Mouse (Mus musculus) left cerebral cortex, adult 6 months (tissue): ENCODE data around the gene Tex101. TPM values are rescaled to one million over a fixed set of nuclear protein-coding genes. Genes with fewer than 3 reads are reported as not detected.

ENCODE experiments used
- long read RNA-seq, 2 experiments: library from polyadenylated mRNA; unstranded; transcript quantifications; one replicate each; pipeline ENCODE4 v2.0.0; 2019 to 2020
- polyA plus RNA-seq: library from polyadenylated mRNA; unstranded; fragments of <200 nt; fragmentation: Nextera tagmentation; gene quantifications from 2 replicates; pipeline ENCODE4 v1.2.3, GENCODE M21; 2021

The Tex101 gene
- not detected in 2 replicates for polyA plus RNA-seq
- long read RNA-seq, experiment 1 = 0 reads
- long read RNA-seq, experiment 2 = 0 reads

DNA sequence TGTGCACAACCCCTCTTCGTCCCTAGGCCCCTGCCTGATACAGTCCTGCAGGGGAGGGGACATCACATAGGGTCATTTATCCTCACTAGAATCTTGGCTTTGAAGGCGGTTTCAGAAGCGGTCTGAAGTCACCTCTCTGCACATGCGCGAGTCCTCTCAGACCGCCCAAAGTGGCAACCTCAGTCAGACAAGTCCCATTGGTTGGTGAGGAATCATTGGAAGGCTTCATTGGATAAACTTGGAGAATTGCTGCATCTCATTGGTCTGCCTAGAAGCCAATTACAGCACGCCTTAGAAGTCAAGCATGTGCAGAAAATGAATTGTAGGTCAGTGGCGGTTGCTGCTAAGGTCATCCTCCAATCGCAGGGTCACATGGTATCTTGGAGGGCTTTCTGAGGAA lies at the start of gene Tex101:
Gene Tex101 (minus strand): TSS at position 101 of the 400 bp plus-strand sequence.

DNA sequence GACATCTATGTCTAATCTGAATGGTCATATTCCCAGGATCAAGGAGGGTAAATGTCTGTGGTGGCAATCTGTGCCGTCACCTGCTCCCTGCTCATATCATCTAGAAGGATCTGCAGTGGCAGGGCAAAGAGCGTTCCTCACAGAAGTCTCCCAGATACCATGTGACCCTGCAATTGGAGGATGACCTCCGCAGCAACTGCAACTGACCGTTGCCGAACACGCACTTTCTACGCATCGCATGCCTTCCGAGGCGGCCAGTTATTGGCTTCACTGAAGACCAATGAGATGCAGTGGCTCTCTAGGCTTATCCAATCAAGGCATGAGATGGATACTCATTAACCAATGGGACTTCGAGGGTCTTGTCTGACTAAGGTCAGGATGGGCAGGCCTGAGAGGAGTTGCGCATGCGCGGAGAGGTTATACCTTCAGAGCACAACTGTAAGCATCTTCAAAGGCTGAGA lies 32.4 kb upstream of the Tex101 start, which contains the start of gene BC049730:
Gene BC049730 (plus strand): TSS at position 411 of the 461 bp plus-strand sequence.

DNA sequence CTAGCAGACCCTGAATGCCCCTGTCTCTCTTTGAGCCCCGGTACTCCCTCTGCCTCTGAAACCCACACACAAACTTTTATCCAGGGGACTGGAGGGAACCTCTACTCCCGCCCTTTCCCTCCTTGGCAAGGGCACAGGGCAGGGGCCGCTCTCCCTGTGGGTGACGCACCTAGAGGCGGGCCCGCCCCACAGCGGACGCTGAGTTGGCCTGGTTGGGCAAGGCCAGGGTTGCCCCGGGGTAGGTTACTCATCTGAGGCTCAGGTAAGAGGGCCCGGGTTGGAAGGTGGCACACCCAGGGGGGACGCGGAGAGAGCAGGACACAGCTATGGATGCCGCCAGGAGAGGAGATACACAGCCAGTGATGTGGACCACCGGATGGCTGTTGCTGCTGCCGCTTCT lies 40.2 kb downstream of the Tex101 start, which contains the start of gene Lypd3:
Gene Lypd3 (plus strand): TSS at position 287 of the 400 bp plus-strand sequence.

Other genes with a start within 250 kb of the Tex101 start
- 0.33 and 0.49 TPM in 2 replicates for gene Irgc1, start 224.4 kb downstream of the Tex101 start, polyA plus RNA-seq
- gene Plaur, start 214.2 kb downstream of the Tex101 start, polyA plus RNA-seq = 3.0 and 3.1 TPM in 2 replicates
- 6.4 and 35.9 TPM in 2 replicates for gene Cadm4, start 194.7 kb downstream of the Tex101 start, polyA plus RNA-seq
- 108 and 111 TPM in 2 replicates for gene Zfp428, start 169.7 kb downstream of the Tex101 start, polyA plus RNA-seq
- gene AC161166.1, start 164.2 kb downstream of the Tex101 start, polyA plus RNA-seq = not detected in 2 replicates
- gene Irgq, start 146.0 kb downstream of the Tex101 start, polyA plus RNA-seq = 11.2 and 13.6 TPM in 2 replicates
- gene Pinlyp, start 130.6 kb downstream of the Tex101 start, polyA plus RNA-seq = not detected in 2 replicates
- 24.9 and 25.5 TPM in 2 replicates for gene Xrcc1, start 130.4 kb downstream of the Tex101 start, polyA plus RNA-seq
- 30.8 and 34.3 TPM in 2 replicates for gene Ethe1, start 89.1 kb downstream of the Tex101 start, polyA plus RNA-seq
- gene Zfp575, start 89.0 kb downstream of the Tex101 start, polyA plus RNA-seq = 8.4 and 13.6 TPM in 2 replicates
- gene Phldb3, start 65.9 kb downstream of the Tex101 start, polyA plus RNA-seq = not detected in 2 replicates
- gene Lypd3, start 40.1 kb downstream of the Tex101 start, polyA plus RNA-seq = not detected in 2 replicates
- not detected in 2 replicates for gene BC049730, start 32.6 kb upstream of the Tex101 start, polyA plus RNA-seq
- not detected in 2 replicates for gene Gm4763, start 50.2 kb upstream of the Tex101 start, polyA plus RNA-seq
- gene Cd177, start 83.6 kb upstream of the Tex101 start, polyA plus RNA-seq = not detected in 2 replicates
- gene Ceacam10, start 100.5 kb upstream of the Tex101 start, polyA plus RNA-seq = 0.28 TPM in 1 of 2 replicates, not detected in the other
- gene Gm9844, start 185.5 kb upstream of the Tex101 start, polyA plus RNA-seq = 4.5 and 8.1 TPM in 2 replicates
- not detected in 2 replicates for gene Lypd4, start 193.3 kb upstream of the Tex101 start, polyA plus RNA-seq
- gene Dmrtc2, start 193.4 kb upstream of the Tex101 start, polyA plus RNA-seq = not detected in 2 replicates
- gene Rps19, start 207.7 kb upstream of the Tex101 start, polyA plus RNA-seq = 2,479 and 2,713 TPM in 2 replicates
- gene Cd79a, start 220.7 kb upstream of the Tex101 start, polyA plus RNA-seq = 0.27 and 0.60 TPM in 2 replicates
- 4.7 and 7.9 TPM in 2 replicates for gene Arhgef1, start 226.2 kb upstream of the Tex101 start, polyA plus RNA-seq